Mouse (Mus musculus): ENCODE measurements at regions not wholly inside any gene's neighbourhood (a gene's known extent, or its start where the extent isn't known, plus 50 kb on each side); places are given as distances from the start of the nearest gene placed in this dataset.

DNA sequence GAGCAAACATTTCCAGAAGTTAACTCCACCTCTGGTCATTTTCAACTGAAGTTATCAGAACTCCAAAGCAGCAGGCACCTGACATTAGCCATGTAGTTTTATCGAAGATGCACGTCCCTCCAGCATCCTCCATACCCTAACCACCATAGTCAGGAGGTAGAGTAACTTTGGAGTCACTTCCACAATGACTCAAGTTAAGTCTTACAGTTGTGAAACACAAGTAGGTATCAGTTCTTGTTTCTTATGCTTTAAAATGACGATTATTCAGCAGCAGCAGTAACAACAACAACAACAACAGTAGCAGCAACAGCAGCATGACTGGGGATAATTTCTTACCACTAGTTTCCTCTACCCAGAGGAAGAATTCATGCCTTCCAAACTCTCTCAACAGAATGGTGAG lies 51.3 kb upstream of the Tank start:
- H3K9me3 ChIP-seq = no peaks in the 10 kb centered on the region
- no peak for ATAC-seq
- no peaks in the 10 kb centered on the region for H3K4me1 ChIP-seq (replicated peaks)
- no peaks in the 10 kb centered on the region for H3K36me3 ChIP-seq
- H3K4me2 ChIP-seq (replicated peaks) = no peak overlapping the region
- H3K27ac ChIP-seq = no peak overlapping the region
- 84% methylated on average over 3 of the region's 3 CpGs for WGBS
- H3K27me3 ChIP-seq (replicated peaks) = no peaks in the 10 kb centered on the region
- H3K9ac ChIP-seq = no peak overlapping the region
- no peak overlapping the region for H3K4me3 ChIP-seq (replicated peaks)

DNA sequence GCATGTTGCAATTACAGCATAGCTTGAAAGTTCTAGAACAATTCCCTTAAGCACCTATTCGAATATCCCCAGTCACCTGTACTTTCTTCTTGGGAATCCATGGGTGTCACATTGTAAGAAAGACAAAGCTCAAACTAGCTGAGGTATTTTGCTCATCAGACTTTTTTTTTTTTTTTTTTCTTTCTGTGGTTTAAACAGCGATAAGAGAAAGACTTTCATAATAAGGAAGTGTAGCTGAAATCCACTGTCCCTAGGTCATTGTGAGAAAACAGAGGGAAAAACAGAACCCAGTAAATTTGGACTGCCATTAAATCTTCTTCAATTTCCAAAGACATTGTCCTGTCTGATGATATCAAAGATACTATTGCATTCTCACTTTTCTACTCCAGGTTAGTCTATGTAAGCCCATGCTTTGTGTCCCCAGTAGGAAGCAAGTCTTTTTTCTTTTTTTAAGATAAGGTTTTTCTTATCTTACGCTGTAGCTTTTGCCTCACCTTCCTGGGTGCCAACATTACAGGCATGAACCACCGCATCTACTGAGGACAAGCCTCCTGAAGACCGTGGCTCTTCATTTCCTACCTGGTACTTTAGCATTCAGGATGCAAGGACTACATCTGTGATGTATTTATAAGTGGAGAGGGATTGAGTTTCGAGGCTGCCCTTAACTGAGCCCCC lies 54.2 kb upstream of the Tank start:
- Histone ChIP-seq H3K36me3 (no peaks in the 10 kb centered on the region), H3K27me3 (replicated peaks) (no peaks in the 10 kb centered on the region), H3K4me3 (replicated peaks) (no peak overlapping the region), H3K9ac (no peak overlapping the region), H3K4me2 (replicated peaks) (no peak overlapping the region), H3K4me1 (replicated peaks) (no peaks in the 10 kb centered on the region), H3K9me3 (no peaks in the 10 kb centered on the region), H3K27ac (no peak overlapping the region)
- 81% methylated on average over 6 of the region's 6 CpGs for WGBS
- ATAC-seq = no peak

DNA sequence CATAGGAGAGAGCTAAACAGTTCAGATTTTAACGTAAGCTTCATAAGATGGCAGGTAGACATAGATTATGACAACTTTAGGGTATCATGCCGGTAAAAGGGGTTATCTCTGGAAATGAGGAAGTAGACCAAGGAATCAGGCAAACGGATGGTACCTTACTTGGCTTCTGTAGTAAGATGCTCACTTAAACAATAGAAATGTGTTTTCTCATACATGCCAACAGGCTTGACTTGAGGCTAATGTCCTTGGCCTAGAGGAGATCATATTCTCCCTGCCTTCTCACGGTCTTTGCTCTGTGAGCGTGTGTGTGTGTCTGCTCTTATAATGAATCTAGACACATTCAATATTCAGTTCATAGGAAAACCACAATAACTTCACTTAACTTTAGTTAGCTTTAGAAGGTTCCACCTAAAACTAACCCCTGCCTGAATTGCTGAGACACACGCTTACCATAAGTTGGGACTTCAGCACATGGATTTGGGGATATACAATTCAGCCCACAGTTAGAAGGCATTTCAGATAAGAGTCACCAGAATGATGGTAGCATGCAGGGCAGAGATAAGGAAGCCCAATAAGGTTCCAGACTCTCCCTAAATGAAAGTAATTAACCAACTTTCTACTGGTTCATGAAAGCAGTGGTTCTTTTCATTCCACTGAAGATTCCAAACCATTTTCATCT lies 63.8 kb upstream of the Tank start:
- Histone ChIP-seq H3K4me2 (replicated peaks) (no peak overlapping the region), H3K9ac (no peak overlapping the region), H3K27ac (no peak overlapping the region), H3K36me3 (no peaks in the 10 kb centered on the region), H3K9me3 (no peaks in the 10 kb centered on the region), H3K4me3 (replicated peaks) (no peak overlapping the region), H3K4me1 (replicated peaks) (no peaks in the 10 kb centered on the region), H3K27me3 (replicated peaks) (no peaks in the 10 kb centered on the region)
- ATAC-seq = no peak
- WGBS = 93% methylated on average over 6 of the region's 6 CpGs

DNA sequence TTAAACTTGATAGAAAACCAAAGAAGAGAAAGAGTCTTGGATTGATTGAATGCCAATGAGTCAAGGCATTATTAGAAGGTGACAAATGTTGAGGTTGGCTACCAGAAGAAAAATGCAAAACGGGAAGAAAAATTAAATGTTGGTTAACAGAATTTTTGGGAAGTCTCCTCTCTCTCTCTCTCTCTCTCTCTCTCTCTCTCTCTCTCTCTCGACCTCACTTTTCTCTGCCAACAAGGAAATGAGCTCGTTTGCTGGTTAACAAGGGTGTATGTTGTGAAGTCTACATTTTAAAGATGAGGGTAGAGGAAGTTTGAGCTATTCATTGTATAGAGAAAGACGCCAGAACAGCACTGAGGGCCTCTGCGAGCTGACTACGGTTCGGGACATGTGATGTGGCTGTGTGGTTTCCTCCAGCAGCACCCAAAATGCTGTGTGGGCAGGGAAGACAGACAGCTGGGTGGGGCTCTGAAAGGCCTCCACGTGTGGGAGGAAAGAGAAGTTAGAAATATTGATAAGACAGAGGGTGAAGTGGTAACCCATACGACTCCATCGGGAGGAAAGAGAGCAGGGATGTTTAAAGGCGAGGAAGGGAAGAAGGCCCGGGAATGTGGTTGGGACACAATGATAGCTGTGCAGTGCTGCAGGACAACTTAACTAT lies 64.5 kb upstream of the Tank start:
- no peaks in the 10 kb centered on the region for H3K4me1 ChIP-seq (replicated peaks)
- H3K27ac ChIP-seq = no peak overlapping the region
- H3K36me3 ChIP-seq = no peaks in the 10 kb centered on the region
- no peak overlapping the region for H3K4me3 ChIP-seq (replicated peaks)
- no peak for ATAC-seq
- WGBS = 72% methylated on average over 12 of the region's 12 CpGs
- no peaks in the 10 kb centered on the region for H3K27me3 ChIP-seq (replicated peaks)
- H3K9ac ChIP-seq = no peak overlapping the region
- no peak overlapping the region for H3K4me2 ChIP-seq (replicated peaks)
- H3K9me3 ChIP-seq = no peaks in the 10 kb centered on the region

DNA sequence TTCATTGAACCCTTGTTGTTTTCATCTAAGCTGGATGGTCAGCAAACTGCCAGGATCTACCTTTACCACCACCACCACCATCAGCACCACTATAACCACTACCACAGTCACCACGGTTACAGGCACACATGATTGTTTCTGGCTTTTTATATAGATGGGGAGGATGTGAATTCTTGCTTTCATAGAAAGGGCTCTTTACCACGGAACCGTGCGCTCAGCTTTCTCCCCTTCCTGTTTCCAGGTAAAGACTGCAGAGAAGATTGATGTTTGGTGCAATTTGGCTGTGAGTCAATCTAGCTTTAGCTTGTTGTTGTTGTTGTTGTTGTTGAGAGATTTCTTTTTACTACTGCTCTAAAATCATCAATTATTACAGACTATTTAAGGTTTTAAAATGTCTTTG lies 74.8 kb upstream of the Tank start:
- Histone ChIP-seq H3K9me3 (no peaks in the 10 kb centered on the region), H3K36me3 (no peaks in the 10 kb centered on the region), H3K27ac (no peak overlapping the region), H3K4me1 (replicated peaks) (no peaks in the 10 kb centered on the region), H3K4me3 (replicated peaks) (no peak overlapping the region), H3K27me3 (replicated peaks) (no peaks in the 10 kb centered on the region), H3K4me2 (replicated peaks) (no peak overlapping the region), H3K9ac (no peak overlapping the region)
- ATAC-seq = no peak
- 87% methylated on average over 4 of the region's 4 CpGs for WGBS

DNA sequence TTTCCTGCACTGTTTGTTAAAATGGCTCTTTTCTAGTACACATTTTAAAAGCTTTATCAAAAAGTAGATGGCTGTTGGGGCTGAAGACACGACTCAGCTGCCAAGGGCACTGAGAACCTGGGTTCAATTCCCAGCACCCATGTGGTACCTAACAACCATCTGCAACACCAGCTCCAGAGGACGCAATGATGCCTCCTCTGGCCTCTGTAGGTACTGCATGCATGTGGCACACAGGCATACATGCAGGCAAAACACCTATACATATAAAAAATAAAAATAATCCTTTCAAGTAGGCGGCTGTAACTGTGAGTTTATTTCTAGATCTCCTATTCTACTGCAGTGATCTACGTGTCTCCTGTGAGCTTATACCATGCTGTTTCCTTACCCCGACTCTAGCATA lies 76.5 kb upstream of the Tank start:
- no peak for ATAC-seq
- no peaks in the 10 kb centered on the region for H3K4me1 ChIP-seq (replicated peaks)
- no peaks in the 10 kb centered on the region for H3K36me3 ChIP-seq
- no peak overlapping the region for H3K27ac ChIP-seq
- no peaks in the 10 kb centered on the region for H3K27me3 ChIP-seq (replicated peaks)
- H3K4me2 ChIP-seq (replicated peaks) = no peak overlapping the region
- no peak overlapping the region for H3K4me3 ChIP-seq (replicated peaks)
- no peak overlapping the region for H3K9ac ChIP-seq
- WGBS = 86% methylated on average over 5 of the region's 5 CpGs
- H3K9me3 ChIP-seq = no peaks in the 10 kb centered on the region

DNA sequence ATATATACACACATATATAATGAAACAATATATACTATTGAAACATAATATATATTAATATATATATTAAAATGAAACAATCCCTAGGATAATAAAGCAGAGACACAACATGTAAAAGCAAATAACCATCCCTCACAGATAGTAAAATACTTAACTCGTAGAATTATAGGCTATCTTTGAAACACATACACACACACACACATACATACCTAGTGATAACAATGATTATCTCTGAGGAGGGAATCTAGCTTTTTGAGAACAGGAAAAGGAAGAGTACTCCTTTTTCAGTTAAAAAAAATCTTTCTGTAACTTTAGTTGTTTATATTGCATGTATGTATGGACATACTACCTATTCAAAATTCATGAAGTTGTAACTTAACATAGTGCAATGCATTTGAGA lies 79.1 kb upstream of the Tank start:
- no peaks in the 10 kb centered on the region for H3K9me3 ChIP-seq
- no peaks in the 10 kb centered on the region for H3K27me3 ChIP-seq (replicated peaks)
- WGBS = 84% methylated on average over 1 of the region's 1 CpGs
- H3K4me3 ChIP-seq (replicated peaks) = no peak overlapping the region
- no peak overlapping the region for H3K9ac ChIP-seq
- H3K27ac ChIP-seq = no peak overlapping the region
- no peaks in the 10 kb centered on the region for H3K4me1 ChIP-seq (replicated peaks)
- ATAC-seq = no peak
- H3K4me2 ChIP-seq (replicated peaks) = no peak overlapping the region
- H3K36me3 ChIP-seq = no peaks in the 10 kb centered on the region

DNA sequence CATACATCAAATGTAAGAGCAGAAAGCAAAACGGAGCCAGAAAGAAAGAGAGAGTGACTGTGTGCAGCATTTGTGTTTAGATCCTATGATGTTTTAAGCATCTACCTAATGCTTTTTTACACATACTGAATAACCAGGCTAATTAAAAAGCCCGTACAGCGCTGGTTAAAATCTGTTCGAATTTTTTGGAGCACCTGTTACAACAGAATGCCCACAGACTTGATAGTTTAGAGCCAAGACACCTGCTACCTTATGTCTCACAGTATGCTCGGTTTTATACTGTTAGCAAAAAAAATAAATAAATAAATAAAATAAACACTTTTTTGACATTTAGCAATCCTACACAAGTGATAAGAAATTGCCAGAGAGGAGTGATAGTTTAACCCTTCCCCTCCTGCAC lies 80.5 kb upstream of the Tank start:
- Histone ChIP-seq H3K36me3 (no peaks in the 10 kb centered on the region), H3K4me1 (replicated peaks) (no peaks in the 10 kb centered on the region), H3K9ac (no peak overlapping the region), H3K27me3 (replicated peaks) (no peaks in the 10 kb centered on the region), H3K4me3 (replicated peaks) (no peak overlapping the region), H3K9me3 (no peaks in the 10 kb centered on the region), H3K27ac (no peak overlapping the region), H3K4me2 (replicated peaks) (no peak overlapping the region)
- 53% methylated on average over 5 of the region's 5 CpGs for WGBS
- no peak for ATAC-seq

DNA sequence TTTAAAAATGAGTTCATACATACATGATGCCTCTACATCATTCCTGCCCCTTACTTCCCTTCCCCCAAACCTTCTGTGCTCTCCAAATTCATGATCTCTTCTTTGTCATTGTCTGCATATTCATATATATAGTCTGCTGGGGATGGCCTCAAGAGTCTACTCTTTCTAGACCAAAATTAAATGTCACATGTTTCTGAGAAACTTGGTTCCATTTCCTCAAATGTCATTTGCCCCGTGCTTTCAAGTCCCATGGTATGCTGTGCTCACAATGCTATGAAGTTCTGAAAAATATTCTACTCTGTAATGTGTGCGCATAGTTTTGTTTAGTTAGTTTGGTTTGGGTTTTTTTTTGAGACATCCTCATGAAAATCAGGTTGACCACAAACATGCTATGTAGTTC lies 81.4 kb upstream of the Tank start:
- Histone ChIP-seq H3K9me3 (no peaks in the 10 kb centered on the region), H3K27me3 (replicated peaks) (no peaks in the 10 kb centered on the region), H3K4me1 (replicated peaks) (no peaks in the 10 kb centered on the region), H3K36me3 (no peaks in the 10 kb centered on the region), H3K9ac (no peak overlapping the region), H3K4me2 (replicated peaks) (no peak overlapping the region), H3K4me3 (replicated peaks) (no peak overlapping the region), H3K27ac (no peak overlapping the region)
- ATAC-seq = no peak
- 90% methylated on average over 2 of the region's 2 CpGs for WGBS

DNA sequence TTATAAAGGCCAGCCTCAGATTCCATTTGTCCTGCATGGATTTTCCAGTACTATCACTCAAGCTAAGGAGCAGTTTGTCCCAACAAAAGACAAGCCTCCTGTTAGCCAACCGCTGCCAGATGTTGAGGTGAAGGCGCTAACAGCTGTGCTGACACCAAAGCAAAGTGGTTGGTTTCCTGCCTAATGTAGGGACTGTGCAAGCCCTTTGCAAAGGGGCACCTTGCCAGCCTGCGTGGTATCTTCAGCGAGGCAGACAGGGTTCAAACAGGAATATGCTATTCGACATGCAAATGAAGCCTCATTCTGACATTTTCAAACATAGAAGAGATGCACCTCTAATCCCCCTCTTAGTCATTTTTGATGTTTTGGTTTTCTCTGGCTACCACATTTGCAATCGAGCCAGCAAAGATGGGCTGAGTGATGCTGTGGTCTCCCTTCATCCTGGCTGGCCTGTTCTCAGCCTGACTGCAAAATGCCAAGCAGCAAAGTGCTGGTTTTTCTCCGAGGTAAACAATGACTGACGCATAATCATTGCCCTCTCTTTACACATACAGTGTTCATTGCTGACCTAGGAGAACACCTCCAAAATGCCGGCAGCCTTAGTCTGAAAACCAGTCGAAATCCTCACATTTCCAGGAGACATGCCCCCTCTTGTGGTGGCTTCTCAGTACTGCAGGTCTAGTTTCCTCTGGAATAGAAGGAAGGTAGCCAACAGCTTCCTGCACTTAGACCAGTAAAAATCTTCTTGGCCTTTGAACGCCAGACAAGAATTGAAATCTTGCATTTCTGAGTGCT lies 84.3 kb upstream of the Tank start:
- Histone ChIP-seq H3K4me2 (replicated peaks) (no peak overlapping the region; the same call in 1 of the 2 replicates), H3K9ac (no peak overlapping the region), H3K36me3 (no peaks in the 10 kb centered on the region), H3K27me3 (replicated peaks) (no peaks in the 10 kb centered on the region), H3K4me3 (replicated peaks) (no peak overlapping the region), H3K4me1 (replicated peaks) (no peaks in the 10 kb centered on the region), H3K9me3 (no peaks in the 10 kb centered on the region), H3K27ac (no peak overlapping the region)
- WGBS = 42% methylated on average over 11 of the region's 11 CpGs
- no peak for ATAC-seq

DNA sequence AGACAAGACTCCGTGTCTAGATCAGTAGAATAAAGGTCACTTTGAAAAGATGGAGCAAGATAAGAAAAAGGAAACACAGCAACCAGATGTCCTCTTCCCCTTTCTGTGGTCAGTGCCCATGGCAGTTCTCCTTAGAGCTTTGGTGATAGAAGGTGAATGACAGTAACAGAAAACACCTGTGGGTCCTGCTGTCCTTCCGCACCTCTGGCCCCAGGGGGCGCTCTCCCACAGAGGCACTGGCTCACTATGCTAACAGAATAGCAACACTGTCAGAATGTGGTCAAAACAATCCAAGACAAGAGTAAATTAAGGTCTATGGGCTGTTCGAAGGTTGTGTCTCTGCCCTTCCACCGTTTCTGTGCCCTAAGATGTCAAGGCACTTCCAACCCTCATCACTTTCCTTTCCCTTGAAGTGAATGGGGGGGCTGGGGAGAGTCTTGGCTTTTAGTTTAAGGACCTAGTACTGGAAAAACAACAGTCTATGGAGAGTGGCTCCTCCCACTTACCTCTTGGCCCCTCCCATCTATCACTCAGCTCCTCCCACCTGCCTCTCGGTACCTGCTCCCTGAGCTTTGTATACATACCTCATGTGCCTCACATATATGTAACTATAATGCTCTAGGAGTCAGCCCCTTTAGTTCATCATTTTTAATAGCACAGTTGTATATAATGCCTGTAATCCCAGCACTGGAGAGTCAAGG lies 86.2 kb upstream of the Tank start:
- no peaks in the 10 kb centered on the region for H3K36me3 ChIP-seq
- no peaks in the 10 kb centered on the region for H3K27me3 ChIP-seq (replicated peaks)
- no peak overlapping the region for H3K4me2 ChIP-seq (replicated peaks)
- WGBS = 54% methylated on average over 6 of the region's 6 CpGs
- ATAC-seq = no peak
- H3K27ac ChIP-seq = no peak overlapping the region
- H3K4me1 ChIP-seq (replicated peaks) = no peaks in the 10 kb centered on the region
- no peaks in the 10 kb centered on the region for H3K9me3 ChIP-seq
- no peak overlapping the region for H3K4me3 ChIP-seq (replicated peaks)
- no peak overlapping the region for H3K9ac ChIP-seq
